Mouse (Mus musculus) C2C12 (cell line): ENCODE data around the gene Lrrc75a.

ENCODE experiments used
- CEBPB ChIP-seq: IDR thresholded peaks from one replicate; pipeline ENCODE4 v1.6.1; 2011; ENCODE audit warnings: low read depth, mild to moderate bottlenecking, control low read depth, moderate library complexity
- CTCF ChIP-seq: IDR thresholded peaks from one replicate; pipeline ENCODE4 v1.5.1; 2011; ENCODE audit not compliant: control insufficient read depth, insufficient read depth, insufficient read length
- MAX ChIP-seq: IDR thresholded peaks from one replicate; pipeline ENCODE4 v1.6.1; 2011; ENCODE audit warnings: mild to moderate bottlenecking, control low read depth
- MYOD1 ChIP-seq: IDR thresholded peaks from one replicate; pipeline ENCODE4 v1.6.1; 2011; ENCODE audit warnings: low read depth; ENCODE audit not compliant: control insufficient read depth, insufficient read length
- MYOG ChIP-seq: IDR thresholded peaks from one replicate; pipeline ENCODE4 v1.6.1; 2011; ENCODE audit not compliant: control insufficient read depth, insufficient read length; ENCODE audit errors: extremely low read depth
- USF1 ChIP-seq: IDR thresholded peaks from one replicate; pipeline ENCODE4 v1.6.1; 2011; ENCODE audit warnings: low read depth, mild to moderate bottlenecking, control low read depth, moderate library complexity

DNA sequence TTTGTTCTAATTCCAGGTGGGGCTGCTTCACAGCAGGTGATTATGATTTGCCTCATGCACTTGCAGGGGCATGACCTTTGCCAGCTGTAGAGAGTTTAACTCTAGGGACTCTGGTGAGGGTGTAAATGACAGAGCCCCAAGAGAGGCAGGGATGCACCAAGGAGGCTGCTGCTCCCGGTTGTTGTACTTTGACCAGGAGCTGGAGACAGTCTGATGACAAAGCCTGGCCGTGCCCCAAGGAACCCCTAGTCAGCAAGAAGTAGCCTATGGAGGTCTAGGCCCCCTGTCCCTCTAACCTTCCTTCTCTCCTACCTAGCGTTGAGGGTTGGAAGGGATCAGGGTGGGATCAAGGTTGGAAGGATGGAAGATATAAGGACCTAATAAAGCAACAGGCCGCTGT, 32.9 kb downstream of the Lrrc75a start:
- no peak for TF ChIP-seq MYOD1
- TF ChIP-seq CTCF: no peak
- no peak for TF ChIP-seq MYOG
- no peak for TF ChIP-seq USF1
- no peak for TF ChIP-seq MAX
- TF ChIP-seq CEBPB: no peak
